Mouse (Mus musculus) spleen, postnatal 14 days (tissue): ENCODE data around the gene Neo1.
A peak's percentile ranks its signal among the peaks of the same experiment; 100 is the strongest.

Experiments
- DNase-seq, 2 experiments: peaks; one replicate each; pipeline ENCODE4 v3.0.0; 2021 to 2022; ENCODE audit warnings: low spot score in 2 of 2

The Neo1 gene

DNA sequence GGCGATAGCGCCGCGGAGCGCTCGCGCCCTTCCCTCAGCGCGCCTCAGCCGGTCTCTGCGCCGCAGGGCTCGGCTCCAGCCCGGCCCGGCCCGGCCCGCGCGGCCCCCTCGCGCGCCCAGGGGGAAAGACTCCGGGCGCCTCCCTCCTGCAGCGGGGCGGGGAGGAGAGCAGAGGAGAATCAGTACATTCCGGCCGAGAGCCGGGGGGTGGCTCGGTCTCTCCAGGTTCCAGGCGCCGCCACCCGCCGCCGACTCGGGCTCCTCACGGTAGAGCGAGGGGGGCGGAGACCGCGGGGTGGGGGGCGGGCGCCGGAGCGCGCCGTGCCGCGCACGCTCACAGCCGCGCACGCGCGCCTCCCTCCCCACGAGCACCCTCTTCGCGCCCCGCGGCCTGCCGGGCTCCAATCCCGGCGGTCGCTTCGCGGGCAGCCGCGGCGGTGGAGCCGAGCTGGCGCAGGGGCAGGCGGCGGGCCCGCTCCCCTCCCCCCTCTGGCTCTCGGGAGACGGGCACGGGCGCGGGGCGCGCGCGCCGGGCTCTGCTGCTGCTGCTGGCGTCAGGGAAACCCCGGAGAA is at the start of gene Neo1:
Gene Neo1 (minus strand): TSS at position 283 of the 573 bp plus-strand sequence.
- peak in 1 of 2 experiments; percentile 9 for DNase-seq

DNA sequence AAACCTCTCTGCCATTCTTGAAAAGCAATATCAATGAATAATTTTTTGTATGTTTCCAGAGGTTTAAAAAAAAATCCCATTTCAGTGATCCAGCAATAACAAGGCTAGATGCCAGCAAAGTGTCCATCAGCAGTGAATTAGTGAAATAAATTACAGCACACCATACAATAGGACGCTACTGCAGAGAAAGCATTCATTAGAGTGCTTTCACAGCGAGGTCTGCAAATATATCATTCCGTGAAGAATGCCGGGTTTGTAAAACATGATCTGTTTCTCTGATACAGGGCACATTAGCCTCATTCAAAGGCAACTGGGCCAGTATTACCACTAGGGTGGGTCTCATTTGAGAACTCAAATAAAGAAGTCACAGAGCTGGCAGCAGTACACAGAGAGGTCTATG is 39.4 kb upstream of the Neo1 start:
- no peak for DNase-seq

DNA sequence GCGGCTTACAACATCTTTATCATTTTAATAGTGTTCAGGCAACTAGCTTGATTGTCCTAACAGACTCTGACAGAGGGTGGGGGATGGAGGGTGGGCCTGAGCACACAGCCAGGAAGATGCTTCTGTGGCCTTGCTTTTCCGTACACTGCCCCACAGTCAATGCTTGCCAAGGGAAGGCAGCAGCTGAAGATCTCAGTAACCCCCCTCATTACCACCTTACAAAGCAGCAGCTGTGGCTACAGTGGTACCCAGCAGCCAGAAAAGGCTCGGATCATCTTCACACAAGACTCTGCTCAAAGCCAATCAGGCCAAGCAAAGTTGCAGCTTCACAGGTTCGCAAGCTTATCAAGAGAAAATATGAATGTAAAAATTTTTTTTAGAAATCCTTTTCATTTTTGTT is 37.6 kb upstream of the Neo1 start:
- no peak for DNase-seq

GRCm38 (mm10) chr9:59072076-59072777 is 36.0 kb upstream of the Neo1 start:
- DNase-seq, result no peak

DNA sequence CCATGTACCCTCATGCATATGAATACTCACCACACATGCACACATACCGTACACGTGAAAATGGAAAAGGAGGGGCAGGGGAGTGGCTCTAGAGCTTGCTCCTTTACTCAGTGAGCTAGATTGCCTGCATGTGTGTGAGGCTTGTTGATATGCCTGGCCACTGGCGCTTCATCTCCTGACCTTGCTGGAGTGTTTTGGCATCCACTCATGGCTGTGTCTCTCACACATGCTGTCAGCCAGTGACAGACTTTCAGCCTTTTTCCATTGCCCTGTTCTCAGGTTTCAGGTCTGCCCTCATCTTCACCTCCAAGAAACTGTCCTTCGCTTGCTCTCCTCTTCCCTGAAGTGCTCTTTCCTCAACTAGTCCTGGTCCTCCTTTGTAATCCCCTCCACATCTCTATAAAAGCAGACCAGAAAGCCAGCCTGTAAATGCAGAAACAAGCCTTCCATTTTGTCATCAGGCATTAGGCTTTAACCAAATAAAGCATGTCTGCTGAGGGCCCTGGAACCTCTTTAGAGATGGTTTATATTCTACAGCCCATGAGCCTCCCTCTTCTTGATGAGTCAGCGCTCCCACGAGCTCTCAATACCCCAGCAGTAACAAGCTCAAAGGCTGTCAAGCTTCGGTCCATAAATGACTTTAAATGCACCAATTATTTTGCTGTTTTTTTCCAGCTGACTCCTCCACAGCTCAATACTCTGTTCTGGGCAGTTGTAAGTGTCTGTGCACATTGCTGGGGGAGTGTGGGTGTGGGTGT is 35.2 kb upstream of the Neo1 start:
- no peak for DNase-seq

- DNase-seq, result no peak
These were observed 34.0 kb upstream of the Neo1 start for GRCm38 (mm10) chr9:59070216-59070615.

- no peak for DNase-seq
These were observed 29.5 kb upstream of the Neo1 start for GRCm38 (mm10) chr9:59065616-59066301.

GRCm38 (mm10) chr9:59062409-59062808 is 26.2 kb upstream of the Neo1 start:
- no peak for DNase-seq

GRCm38 (mm10) chr9:59060026-59060605 is 23.9 kb upstream of the Neo1 start:
- no peak for DNase-seq

- DNase-seq, result no peak
These were observed 22.9 kb upstream of the Neo1 start for GRCm38 (mm10) chr9:59059158-59059557.

DNA sequence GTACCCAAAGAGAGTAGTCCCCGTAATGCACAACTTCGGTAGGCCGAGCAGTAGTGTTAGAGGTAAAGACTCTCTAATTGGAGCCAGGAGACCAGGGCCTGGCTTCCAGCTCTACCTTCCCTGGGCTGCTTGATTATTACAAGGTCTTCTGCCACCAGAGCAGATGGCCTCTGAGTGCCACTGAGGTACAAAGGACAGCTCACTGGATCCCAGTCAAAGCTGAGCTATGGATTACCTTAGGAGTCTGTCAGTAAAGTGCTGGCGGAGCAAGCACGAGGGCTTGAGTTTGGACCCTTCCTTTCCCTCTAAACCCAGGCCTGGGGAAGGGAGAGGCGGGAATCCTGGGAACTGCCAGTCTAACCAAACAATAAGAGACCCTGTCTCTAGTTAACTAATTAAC is 21.8 kb upstream of the Neo1 start:
- no peak for DNase-seq

GRCm38 (mm10) chr9:59056281-59056680 is 20.0 kb upstream of the Neo1 start:
- no peak for DNase-seq

DNA sequence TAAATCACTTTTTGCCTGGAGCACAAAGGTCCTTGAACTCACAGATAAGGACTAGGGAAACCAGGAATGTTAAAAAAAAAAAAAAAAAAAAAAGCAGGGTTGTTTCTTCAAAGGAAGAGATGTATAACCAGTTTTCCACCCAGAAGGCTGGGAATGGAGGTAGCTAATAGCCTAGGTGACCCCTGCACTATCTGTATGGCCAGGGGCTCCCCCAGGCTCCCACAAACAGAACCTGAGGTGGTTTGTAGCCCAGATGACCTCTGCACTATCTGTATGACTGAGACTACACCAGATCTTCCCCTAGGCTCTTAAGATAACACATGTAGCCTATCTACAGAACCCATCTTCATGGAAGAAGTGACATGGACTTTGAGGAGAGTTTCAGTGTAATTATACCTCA is 5.6 kb upstream of the Neo1 start:
- DNase-seq, result no peak

GRCm38 (mm10) chr9:59036732-59037341 is 596 bp upstream of the Neo1 start:
- DNase-seq, result no peak

DNA sequence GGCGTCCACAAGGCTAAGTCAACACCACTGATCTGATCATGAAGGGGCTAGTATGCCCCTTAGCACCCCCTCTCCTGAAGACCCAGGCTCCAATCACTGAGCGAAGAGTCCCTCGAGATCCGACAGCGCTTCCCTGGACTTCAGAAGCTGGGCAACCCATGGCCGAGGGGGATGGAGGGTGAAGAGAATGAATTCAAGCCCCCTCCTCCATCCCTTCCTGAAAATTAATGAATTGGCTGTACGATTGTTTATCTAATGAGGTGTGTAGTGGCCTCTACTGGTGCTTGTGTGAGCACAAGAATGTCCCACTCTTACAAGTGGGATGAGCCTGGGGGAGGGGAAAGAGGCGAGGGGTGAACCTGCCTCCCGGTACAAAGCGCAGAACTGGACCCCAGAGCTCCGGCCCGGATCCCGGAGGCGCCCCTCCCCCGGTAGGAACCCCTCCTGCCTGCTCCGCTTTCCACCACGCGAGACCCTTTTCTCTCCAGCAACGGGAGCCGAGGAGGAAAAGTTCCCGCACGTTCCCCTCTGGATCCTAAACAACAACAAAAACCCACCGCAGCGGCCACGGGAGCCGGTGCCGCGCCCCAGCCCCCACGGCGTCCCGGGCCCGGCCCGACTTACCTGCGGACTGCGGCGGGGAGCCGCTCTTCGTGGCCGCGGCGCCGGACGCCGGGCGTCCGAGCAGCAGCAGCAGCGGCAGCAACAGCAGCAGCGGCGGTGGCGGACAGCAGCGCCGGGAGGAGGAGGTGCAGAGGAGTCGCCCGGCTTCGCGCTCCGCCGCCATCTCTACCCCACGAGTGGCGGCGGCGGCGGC is 691 bp downstream of the Neo1 start:
- no peak for DNase-seq

- no peak for DNase-seq
These were observed 1.4 kb downstream of the Neo1 start for GRCm38 (mm10) chr9:59034836-59035235.

DNA sequence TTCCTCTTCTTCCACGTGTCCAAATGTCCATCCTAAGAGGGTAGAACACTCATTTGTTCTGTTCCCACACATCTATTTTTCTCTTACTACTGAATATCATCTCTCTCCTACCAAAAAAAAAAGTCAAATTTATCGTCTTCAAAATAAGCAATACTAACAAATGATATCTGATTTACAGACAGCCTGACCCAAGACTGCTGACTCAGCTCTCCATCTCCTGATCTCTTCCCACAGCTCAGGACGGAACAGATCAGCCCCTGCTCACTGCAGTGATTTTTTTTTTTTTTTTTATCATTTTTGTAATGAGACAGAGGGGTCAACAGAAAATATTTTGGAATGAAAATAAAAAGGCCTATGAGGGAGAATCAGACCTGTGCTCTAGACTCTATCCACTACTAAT is 2.7 kb downstream of the Neo1 start:
- DNase-seq, result no peak

GRCm38 (mm10) chr9:59024245-59024844 is 11.9 kb downstream of the Neo1 start:
- no peak for DNase-seq

DNA sequence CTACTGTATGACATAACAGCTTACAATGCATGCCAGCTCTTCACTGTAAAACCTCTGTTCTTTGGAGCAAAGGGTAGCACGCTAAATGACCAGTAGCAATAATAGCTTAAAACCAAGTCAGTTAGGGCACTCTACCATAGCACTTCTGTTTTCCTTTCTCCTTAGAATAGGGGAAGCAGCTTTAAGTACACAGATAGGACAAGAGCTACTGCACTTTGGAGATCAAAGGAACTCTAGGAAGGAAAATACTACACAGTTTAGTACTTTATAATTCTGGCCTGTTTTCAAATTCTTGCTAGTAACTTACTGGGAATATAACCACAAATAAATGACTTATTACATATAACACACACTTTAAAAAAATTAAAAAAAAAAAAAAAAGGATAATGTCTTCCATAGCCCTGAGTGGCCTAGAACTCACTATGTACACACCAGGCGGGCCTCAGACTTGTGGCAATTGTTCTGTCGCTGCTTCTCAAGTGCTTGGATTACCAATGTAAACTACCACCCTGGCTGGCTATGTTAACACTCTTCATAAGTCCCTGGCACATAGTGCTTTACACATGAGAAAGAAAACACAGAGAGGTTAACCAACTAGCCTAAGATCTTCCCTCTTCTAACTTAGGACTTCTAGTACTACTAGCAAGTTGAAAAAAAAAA is 20.1 kb downstream of the Neo1 start:
- no peak for DNase-seq

GRCm38 (mm10) chr9:59013365-59013764 is 22.9 kb downstream of the Neo1 start:
- no peak for DNase-seq
